Mouse (Mus musculus): ENCODE data around the gene Gm12184. TPM values are rescaled to one million over a fixed set of nuclear protein-coding genes. Genes with fewer than 3 reads are reported as not detected.

Gene Gm12184
- under 1 TPM in 1 of 2 experiments, not detected in 1; 0.38 TPM for total RNA-seq (2023)

GRCm38 (mm10) chr11:48825979-48826751 is at the start of gene Gm12184, which contains the start of gene Trim7:
Gene Gm12184, minus strand, starts transcription at chr11:48826655.
Gene Trim7, plus strand, starts transcription at chr11:48826140.

GRCm38 (mm10) chr11:48871201-48871772 is 44.8 kb upstream of the Gm12184 start, which contains the start of gene Irgm1:
Gene Irgm1, minus strand, starts transcription at chr11:48871683.

GRCm38 (mm10) chr11:48816800-48817665 is 9.4 kb downstream of the Gm12184 start, which contains the start of gene Trim41:
Gene Trim41, minus strand, starts transcription at chr11:48817353.

GRCm38 (mm10) chr11:48799921-48800701 is 26.3 kb downstream of the Gm12184 start, which contains the start of gene Rack1:
Gene Rack1, plus strand, starts transcription at chr11:48800332.

Other genes with a start within 250 kb of the Gm12184 start
- 100 to 1,000 TPM; 508 to 567 TPM for gene Rack1, start 26.3 kb downstream of the Gm12184 start, total RNA-seq (2023)
- 10 to 100 TPM; 37.2 to 45.4 TPM for gene Trim41, start 9.3 kb downstream of the Gm12184 start, total RNA-seq (2023)
- gene Trim7, start 515 bp downstream of the Gm12184 start, total RNA-seq (2023), result under 1 TPM; 0.71 to 0.84 TPM
- gene Irgm1, start 45.0 kb upstream of the Gm12184 start, total RNA-seq (2023), result 10 to 100 TPM; 11.8 to 13.6 TPM
- gene Gm5431, start 75.6 kb upstream of the Gm12184 start, total RNA-seq (2023), result 1 to 10 TPM; 3.0 to 3.9 TPM
- 10 to 100 TPM; 15.2 to 15.9 TPM for gene Psme2b, start 119.5 kb upstream of the Gm12184 start, total RNA-seq (2023)
- not detected for gene Olfr56, start 152.2 kb upstream of the Gm12184 start, total RNA-seq (2023)
- gene 9930111J21Rik1, start 152.7 kb upstream of the Gm12184 start, total RNA-seq (2023), result 10 to 100 TPM; 22.1 to 32.8 TPM
- gene Gm12185, start 165.6 kb upstream of the Gm12184 start, total RNA-seq (2023), result under 1 TPM; 0.60 to 0.62 TPM
- gene Tgtp1, start 167.5 kb upstream of the Gm12184 start, total RNA-seq (2023), result under 1 TPM; 0.78 to 0.99 TPM
- 10 to 100 TPM; 38.8 to 46.2 TPM for gene 9930111J21Rik2, start 224.6 kb upstream of the Gm12184 start, total RNA-seq (2023)
- 1 to 10 TPM in 1 of 2 experiments, not detected in 1; 1.3 TPM for gene Tgtp2, start 237.6 kb upstream of the Gm12184 start, total RNA-seq (2023)
- gene Ifi47, start 249.9 kb upstream of the Gm12184 start, total RNA-seq (2023), result 10 to 100 TPM; 14.5 to 19.7 TPM